Mouse (Mus musculus): Measurements from ENCODE around the gene Npb. TPM values are rescaled to one million over a fixed set of nuclear protein-coding genes. Genes with fewer than 3 reads are reported as not detected.

Npb gene
- total RNA-seq, 2 experiments from 2014 or later, result 1.2 to 1.8 TPM

DNA sequence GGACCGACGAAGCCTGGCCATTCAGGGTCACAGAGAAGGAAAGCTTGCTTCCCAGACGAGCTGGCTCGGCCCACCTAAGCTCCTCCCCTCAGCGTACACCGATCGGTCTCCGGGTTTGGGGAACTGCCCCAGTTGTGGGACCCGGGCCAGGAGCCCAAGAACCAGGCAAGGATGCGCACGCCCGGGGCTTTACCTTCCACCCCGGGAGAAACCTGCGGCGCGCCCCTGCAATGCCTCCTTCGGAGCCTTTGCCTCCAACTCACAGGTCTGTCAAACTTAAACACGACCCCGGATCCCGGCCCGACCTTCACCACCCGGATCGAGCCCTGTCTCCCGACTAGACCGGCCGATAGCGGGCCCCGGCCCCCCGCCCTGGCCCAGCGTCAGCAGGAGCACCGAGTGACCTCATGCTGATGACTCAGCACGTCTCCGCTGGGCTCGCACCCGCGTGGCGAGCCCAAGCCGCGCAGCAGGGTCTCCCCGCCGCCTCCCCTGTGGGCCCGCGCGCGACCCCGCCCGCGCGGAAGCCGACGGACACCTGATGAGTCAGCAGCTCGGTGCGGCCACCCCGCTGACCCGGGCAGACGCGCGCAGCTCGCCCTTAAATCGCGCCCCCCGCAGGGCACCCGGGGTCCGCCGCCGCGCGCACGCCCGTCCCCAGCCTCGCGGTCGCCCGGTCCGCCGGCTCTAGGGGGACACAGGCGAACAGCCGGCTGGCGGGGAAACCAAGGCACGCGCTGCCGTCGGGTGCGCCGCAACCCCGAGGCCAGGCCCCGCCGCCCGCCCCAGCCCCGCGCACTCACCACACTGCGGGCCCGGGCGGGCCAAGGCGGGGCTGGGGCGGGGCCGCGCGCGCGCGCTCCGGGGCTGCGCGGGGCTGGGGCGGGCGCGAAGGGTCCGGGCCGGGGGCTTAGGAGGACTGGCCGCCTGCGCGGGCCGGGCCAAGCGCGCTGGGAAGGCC, 24.6 kb downstream of the Npb start:
- peak; percentile 60 to 61 for DNase-seq

GRCm38 (mm10) chr11:120633520-120634343, 25.5 kb downstream of the Npb start, which contains the start of gene Mafg:
Mafg (minus strand) TSS chr11:120633600.
- DNase-seq, result peak; percentile 88 to 89

- no peak for DNase-seq
These were observed 26.5 kb downstream of the Npb start for GRCm38 (mm10) chr11:120634810-120635209.

GRCm38 (mm10) chr11:120641255-120641654, 33.0 kb downstream of the Npb start:
- no peak for DNase-seq

- DNase-seq, result no peak
These were observed 33.6 kb downstream of the Npb start for GRCm38 (mm10) chr11:120641869-120642268.

DNA sequence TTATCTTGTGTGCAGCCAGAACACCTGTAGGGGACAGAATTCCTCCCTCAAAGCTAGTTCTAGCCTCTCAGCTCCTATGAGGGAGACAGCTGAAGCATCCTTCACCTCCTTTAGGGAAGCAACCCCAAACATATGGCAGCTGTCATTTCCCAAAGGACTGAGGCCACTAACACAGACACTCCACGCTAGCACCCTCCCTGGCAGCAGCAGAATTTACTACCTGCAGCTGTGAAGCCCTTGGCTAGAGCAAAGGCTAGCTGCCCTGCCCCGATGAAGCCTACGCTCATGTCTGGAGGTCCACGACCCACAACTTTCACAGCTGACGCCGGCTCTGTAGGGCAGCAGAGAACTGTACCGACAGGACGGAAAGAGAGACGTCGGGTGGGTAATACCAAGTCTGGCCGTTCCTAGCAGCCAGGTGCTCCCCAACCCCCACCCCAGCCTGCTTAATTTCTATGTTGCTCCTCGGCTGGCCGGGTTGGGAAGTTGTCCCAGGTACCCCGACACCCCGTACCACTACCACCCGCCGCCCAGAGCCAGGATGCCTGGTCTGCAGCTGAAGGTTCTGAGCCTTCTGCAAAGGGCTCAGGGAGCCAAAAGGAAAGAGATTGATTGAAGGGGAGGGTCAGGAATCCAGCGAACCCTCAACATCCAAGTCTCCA, 34.8 kb downstream of the Npb start:
- no peak for DNase-seq

- DNase-seq, result peak; percentile 92 to 93
These were observed 35.3 kb downstream of the Npb start, which contains the start of gene Pycr1 for GRCm38 (mm10) chr11:120643601-120643987. Pycr1 (minus strand) TSS chr11:120643769.

DNA sequence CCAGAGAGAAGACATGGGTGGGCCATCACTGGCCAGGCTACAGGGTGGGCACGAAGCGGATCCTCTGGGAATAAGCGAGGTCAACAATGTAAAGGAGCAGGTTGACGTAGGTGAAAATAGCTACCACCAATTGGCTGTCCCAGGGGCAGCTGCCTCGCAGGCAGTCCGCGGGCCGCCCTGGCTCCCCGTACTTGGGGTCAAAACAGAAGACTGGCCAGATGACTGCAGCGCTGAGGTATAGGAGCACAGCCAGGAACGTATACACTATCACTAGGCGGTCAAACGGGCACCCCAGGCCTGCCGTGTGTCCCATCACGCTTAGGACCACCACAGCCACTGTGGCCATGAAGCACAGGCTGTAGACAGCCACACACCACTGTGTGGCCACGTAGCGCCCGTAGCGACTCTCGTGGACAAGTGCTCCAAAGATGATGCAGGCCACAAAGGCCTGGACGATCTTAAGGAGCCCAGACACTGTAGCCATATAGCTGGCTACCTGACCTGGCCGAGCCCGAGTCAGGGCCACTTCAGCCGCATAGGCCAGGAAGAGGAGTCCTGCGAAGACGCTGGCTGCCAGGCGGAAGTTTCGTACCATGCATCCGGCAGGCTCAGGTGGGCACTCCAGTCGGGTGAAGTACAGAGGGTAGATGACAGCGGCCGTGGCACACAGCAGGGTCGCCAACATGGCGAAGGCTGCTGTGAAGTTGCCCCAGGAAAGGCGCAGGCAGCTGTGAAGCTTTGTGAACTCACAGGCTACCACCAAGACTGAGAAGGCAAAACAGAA, 39.0 kb downstream of the Npb start:
- DNase-seq, result no peak

GRCm38 (mm10) chr11:120648001-120648476, 39.8 kb downstream of the Npb start, which contains the start of gene Myadml2:
Myadml2 (minus strand) TSS chr11:120648158.
- peak; percentile 51 to 53 for DNase-seq

GRCm38 (mm10) chr11:120651872-120652271, 43.6 kb downstream of the Npb start:
- DNase-seq, result no peak

- DNase-seq, result no peak
These were observed 46.5 kb downstream of the Npb start for GRCm38 (mm10) chr11:120654741-120655140.

DNA sequence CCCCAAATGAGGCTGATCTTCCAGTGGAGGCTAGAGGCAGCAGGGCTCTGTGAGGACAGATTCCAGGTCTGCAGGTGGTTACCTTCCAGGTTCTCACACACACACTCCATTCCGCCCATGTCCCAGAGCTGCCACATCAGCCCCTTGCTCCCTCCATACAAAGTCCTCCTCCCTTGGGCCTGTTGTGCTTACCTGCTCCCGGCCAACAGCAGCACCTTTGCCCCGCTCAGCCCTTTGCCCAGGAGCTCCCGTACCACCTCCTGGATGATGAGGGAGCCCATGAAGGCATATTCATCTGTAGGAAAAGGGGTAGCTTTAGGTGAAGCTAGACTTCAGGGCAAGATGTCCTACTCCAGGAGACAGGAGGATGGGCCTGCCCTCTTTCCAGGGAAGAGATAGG, 49.0 kb downstream of the Npb start:
- DNase-seq, result no peak

Small RNAs within 50 kb of the gene (microRNA-seq; reads per million reads assigned to microRNA genes)
- gene Mir6936, result 1.2 to 3.0 reads per million in 2 experiments

Other genes starting within 250 kb of the Npb start
- gene Fscn2, start 246.9 kb upstream of the Npb start, total RNA-seq (2021), result 1 to 10 TPM in 1 of 2 experiments, not detected in 1; 1.0 TPM
- 10 to 100 TPM; 17.3 to 21.6 TPM for gene Faap100, start 229.7 kb upstream of the Npb start, total RNA-seq (2021)
- gene Nploc4, start 170.8 kb upstream of the Npb start, total RNA-seq (2021), result 10 to 100 TPM; 59.9 to 64.4 TPM
- gene Tspan10, start 165.8 kb upstream of the Npb start, total RNA-seq (2021), result under 1 TPM in 1 of 2 experiments, not detected in 1; 0.30 TPM
- gene Pde6g, start 155.0 kb upstream of the Npb start, total RNA-seq (2021), result under 1 TPM; 0.48 to 0.90 TPM
- gene Oxld1, start 150.4 kb upstream of the Npb start, total RNA-seq (2021), result 10 to 100 TPM; 13.2 to 15.6 TPM
- gene Ccdc137, start 150.4 kb upstream of the Npb start, total RNA-seq (2021), result 10 to 100 TPM; 25.3 to 31.8 TPM
- 10 to 100 TPM; 48.3 to 49.8 TPM for gene Arl16, start 140.9 kb upstream of the Npb start, total RNA-seq (2021)
- 10 to 100 TPM; 70.4 to 71.7 TPM for gene Mrpl12, start 123.9 kb upstream of the Npb start, total RNA-seq (2021)
- 10 to 100 TPM; 18.7 to 20.4 TPM for gene Slc25a10, start 116.6 kb upstream of the Npb start, total RNA-seq (2021)
- under 1 TPM; 0.15 to 0.18 TPM for gene Gcgr, start 77.8 kb upstream of the Npb start, total RNA-seq (2021)
- gene Mcrip1, start 58.8 kb upstream of the Npb start, total RNA-seq (2021), result 10 to 100 TPM; 71.3 to 71.6 TPM
- not detected for gene Ppp1r27, start 57.3 kb upstream of the Npb start, total RNA-seq (2021)
- 100 to 1,000 TPM; 118 to 122 TPM for gene P4hb, start 35.2 kb upstream of the Npb start, total RNA-seq (2021)
- 100 to 1,000 TPM; 266 to 282 TPM for gene Arhgdia, start 26.9 kb upstream of the Npb start, total RNA-seq (2021)
- gene Alyref, start 10.1 kb upstream of the Npb start, total RNA-seq (2021), result 10 to 100 TPM; 60.0 to 67.6 TPM
- 100 to 1,000 TPM in 1 of 2 experiments, 10 to 100 TPM in 1; 85.0 to 103 TPM for gene Anapc11, start 10.1 kb upstream of the Npb start, total RNA-seq (2021)
- gene Pcyt2, start 9.5 kb downstream of the Npb start, total RNA-seq (2021), result 100 to 1,000 TPM; 138 to 157 TPM
- 10 to 100 TPM; 40.7 to 41.5 TPM for gene Sirt7, start 16.8 kb downstream of the Npb start, total RNA-seq (2021)
- 10 to 100 TPM; 77.3 to 86.3 TPM for gene Mafg, start 25.1 kb downstream of the Npb start, total RNA-seq (2021)
- 1 to 10 TPM; 1.8 to 2.1 TPM for gene Pycr1, start 35.3 kb downstream of the Npb start, total RNA-seq (2021)
- 1 to 10 TPM; 4.2 to 4.4 TPM for gene Myadml2, start 39.7 kb downstream of the Npb start, total RNA-seq (2021)
- 1 to 10 TPM; 3.6 to 3.7 TPM for gene Notum, start 52.7 kb downstream of the Npb start, total RNA-seq (2021)
- 10 to 100 TPM; 45.6 to 47.6 TPM for gene Aspscr1, start 64.5 kb downstream of the Npb start, total RNA-seq (2021)
- 10 to 100 TPM; 15.5 to 15.7 TPM for gene Cenpx, start 105.3 kb downstream of the Npb start, total RNA-seq (2021)
- 10 to 100 TPM; 56.6 to 69.3 TPM for gene Lrrc45, start 105.4 kb downstream of the Npb start, total RNA-seq (2021)
- 10 to 100 TPM; 36.5 to 41.0 TPM for gene Rac3, start 113.0 kb downstream of the Npb start, total RNA-seq (2021)
- gene Dcxr, start 118.8 kb downstream of the Npb start, total RNA-seq (2021), result 10 to 100 TPM in 1 of 2 experiments, 1 to 10 TPM in 1; 8.1 to 10.8 TPM
- 1 to 10 TPM; 1.7 to 2.3 TPM for gene Cbr2, start 123.6 kb downstream of the Npb start, total RNA-seq (2021)
- 10 to 100 TPM; 19.5 to 20.1 TPM for gene Hmga1b, start 154.3 kb downstream of the Npb start, total RNA-seq (2021)
- gene Rfng, start 175.7 kb downstream of the Npb start, total RNA-seq (2021), result 10 to 100 TPM; 66.1 to 68.6 TPM
- gene Gps1, start 175.8 kb downstream of the Npb start, total RNA-seq (2021), result 100 to 1,000 TPM; 146 to 147 TPM
- 10 to 100 TPM; 44.7 to 52.9 TPM for gene Dus1l, start 187.9 kb downstream of the Npb start, total RNA-seq (2021)
- 100 to 1,000 TPM; 173 to 191 TPM for gene Fasn, start 216.1 kb downstream of the Npb start, total RNA-seq (2021)

Data from layer of hippocampus, postnatal 36 days (tissue).